Mouse (Mus musculus) forebrain, embryonic 11.5 days (tissue): Measurements from ENCODE around the gene Cct8. TPM values are rescaled to one million over a fixed set of nuclear protein-coding genes. Genes with fewer than 3 reads are reported as not detected.

ENCODE experiments used
- ATAC-seq: fragments of 200-750 bp; cut with Nextera tagmentation; replicated peaks from 2 replicates; pipeline ENCODE4 v1.8.0; 2017; ENCODE audit warnings: moderate TSS enrichment; ENCODE audit not compliant: low FRiP score
- DNase-seq: peaks from one replicate; pipeline ENCODE4 v3.0.0-alpha.2; 2017; ENCODE audit warnings: low spot score
- H3K27ac ChIP-seq: fragments of 300-500 bp; sonication (generic); 2 replicates; pipeline ENCODE4 v1.5.1; 2014; ENCODE audit warnings: low read depth, low read length
- H3K27me3 ChIP-seq: fragments of 300-500 bp; sonication (generic); 2 replicates; pipeline ENCODE4 v1.6.1; 2014; ENCODE audit warnings: mild to moderate bottlenecking, low read length, mixed read lengths; ENCODE audit not compliant: control insufficient read depth, insufficient read depth
- H3K36me3 ChIP-seq: fragments of 300-500 bp; sonication (generic); 2 replicates; pipeline ENCODE4 v1.6.1; 2014; ENCODE audit warnings: mild to moderate bottlenecking, low read length, moderate library complexity, mixed read lengths; ENCODE audit not compliant: control insufficient read depth, insufficient read depth
- H3K4me1 ChIP-seq: fragments of 300-500 bp; sonication (generic); replicated peaks from 2 replicates; pipeline ENCODE4 v1.6.1; 2014; ENCODE audit warnings: low read length, mixed read lengths; ENCODE audit not compliant: control insufficient read depth, insufficient read depth
- H3K4me2 ChIP-seq: fragments of 300-500 bp; sonication (generic); 2 replicates; pipeline ENCODE4 v1.6.1; 2014; ENCODE audit warnings: low read depth, mild to moderate bottlenecking, low read length, moderate library complexity, mixed read lengths; ENCODE audit not compliant: severe bottlenecking
- H3K4me3 ChIP-seq: fragments of 300-500 bp; sonication (generic); 2 replicates; pipeline ENCODE4 v1.5.1; 2014; ENCODE audit warnings: low read depth, low read length
- H3K9ac ChIP-seq: fragments of 300-500 bp; sonication (generic); 2 replicates; pipeline ENCODE4 v1.6.1; 2014; ENCODE audit warnings: low read length
- H3K9me3 ChIP-seq: fragments of 300-500 bp; sonication (generic); 2 replicates; pipeline ENCODE4 v1.6.1; 2016; ENCODE audit warnings: low read length, mixed read lengths; ENCODE audit not compliant: control insufficient read depth
- WGBS: fragments of 180-500 bp; shearing (Covaris S2); extraction: QIAGEN DNeasy Blood & Tissue Kit; methylation state at CpG from one replicate; pipeline ENCODE4 v1.1.7; 2014; 5-methylcytosine and 5-hydroxymethylcytosine counted together
- polyA plus RNA-seq: library from polyadenylated mRNA; unstranded; fragments of >200 nt; fragmentation: Nextera tagmentation; extraction: Ambion mirVana; gene quantifications from 2 replicates; pipeline ENCODE4 v1.2.1, GENCODE M21; 2014

Cct8 gene
- polyA plus RNA-seq, 1 experiment from 2014 or later: 643 TPM

DNA sequence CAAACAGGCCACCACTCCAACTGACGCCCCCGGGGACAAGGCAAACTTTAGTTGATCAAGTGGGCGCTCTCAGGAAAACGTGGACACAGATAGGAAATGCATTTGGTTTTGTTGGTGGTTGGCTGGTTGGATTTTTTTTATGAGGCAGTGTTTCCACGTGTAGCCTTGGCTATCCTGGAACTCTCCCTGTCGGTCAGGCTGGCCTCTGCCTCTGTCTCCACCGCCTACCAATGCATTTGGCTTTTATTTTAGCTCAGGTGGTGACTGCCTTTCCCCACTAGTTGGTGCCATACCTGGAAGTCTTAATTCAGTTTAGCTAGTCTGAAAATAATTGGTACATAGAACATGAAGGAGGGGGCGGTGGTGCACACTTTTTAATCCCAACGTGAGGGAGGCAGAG is 54.6 kb downstream of the Cct8 start:
- no peak overlapping the region for H3K27ac ChIP-seq
- H3K4me2 ChIP-seq: peak overlapping the region; percentile 52
- peak overlapping the region; percentile 76 for H3K4me3 ChIP-seq
- H3K9me3 ChIP-seq: no peaks in the 10 kb centered on the region
- H3K36me3 ChIP-seq: no peaks in the 10 kb centered on the region
- peak overlapping the region; percentile 90; the same call in 1 of the 2 replicates for H3K9ac ChIP-seq
- ATAC-seq: no peak
- H3K4me1 ChIP-seq: peaks cover 3% of the 10 kb centered on the region; the same call in 1 of the 2 replicates
- WGBS: 24% methylated on average over 9 of the region's 9 CpGs
- no peaks in the 10 kb centered on the region for H3K27me3 ChIP-seq
- no peak for DNase-seq

- 0% methylated on average over 38 of the region's 38 CpGs for WGBS
- Histone ChIP-seq H3K9ac (peak within 1 kb of the TSS; percentile 90), H3K4me2 (peak within 1 kb of the TSS; percentile 52), H3K4me3 (peak within 1 kb of the TSS; percentile 76), H3K4me1 (peaks cover 3% of the 10 kb centered on the region; the same call in 1 of the 2 replicates), H3K9me3 (no peaks in the 10 kb centered on the region), H3K27me3 (no peaks in the 10 kb centered on the region), H3K36me3 (no peaks in the 10 kb centered on the region), H3K27ac (peak within 1 kb of the TSS; percentile 74; the same call in 1 of the 2 replicates)
- DNase-seq (peak; percentile 91), ATAC-seq (peak; percentile 97)
Observed at GRCm38 (mm10) chr16:87440184-87440686, 55.4 kb downstream of the Cct8 start, which contains the start of gene Rwdd2b. Gene Rwdd2b (minus strand): TSS chr16:87440573.

DNA sequence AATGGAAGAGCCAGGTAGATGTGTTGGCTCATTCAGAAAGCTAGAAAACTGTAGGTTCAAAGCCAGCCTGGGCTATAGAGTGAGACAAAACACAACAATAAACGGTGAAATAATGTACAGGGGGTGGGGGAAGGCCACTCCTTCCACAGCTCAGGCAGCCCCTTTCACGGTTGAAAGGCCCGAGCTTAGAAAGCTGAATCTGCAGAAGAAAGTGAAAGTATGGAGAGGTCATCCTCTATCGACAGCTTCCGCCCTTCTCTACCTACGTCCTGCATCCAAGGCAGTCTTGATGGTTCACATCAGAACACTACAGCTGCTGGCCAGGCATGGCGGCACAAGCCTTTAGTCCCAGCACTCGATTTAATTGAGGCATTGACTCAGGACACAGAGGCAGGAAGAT is 57.0 kb downstream of the Cct8 start:
- H3K4me1 ChIP-seq: peaks cover 3% of the 10 kb centered on the region; the same call in 1 of the 2 replicates
- WGBS: 93% methylated on average over 8 of the region's 8 CpGs

GRCm38 (mm10) chr16:87437096-87437495 is 58.6 kb downstream of the Cct8 start:
- DNase-seq (no peak), ATAC-seq (no peak)
- Histone ChIP-seq H3K9ac (no peak overlapping the region), H3K27ac (no peak overlapping the region), H3K4me3 (no peak overlapping the region), H3K9me3 (no peaks in the 10 kb centered on the region), H3K36me3 (no peaks in the 10 kb centered on the region), H3K27me3 (no peaks in the 10 kb centered on the region), H3K4me1 (peaks cover 3% of the 10 kb centered on the region; the same call in 1 of the 2 replicates), H3K4me2 (no peak overlapping the region)
- 95% methylated on average over 21 of the region's 21 CpGs for WGBS

More for the DNA sequence above, 57.0 kb downstream of the Cct8 start:
- Histone ChIP-seq H3K4me3 (no peak overlapping the region), H3K36me3 (no peaks in the 10 kb centered on the region), H3K4me2 (no peak overlapping the region), H3K9ac (no peak overlapping the region), H3K27ac (no peak overlapping the region), H3K9me3 (no peaks in the 10 kb centered on the region), H3K27me3 (no peaks in the 10 kb centered on the region)
- ATAC-seq (no peak), DNase-seq (no peak)

DNA sequence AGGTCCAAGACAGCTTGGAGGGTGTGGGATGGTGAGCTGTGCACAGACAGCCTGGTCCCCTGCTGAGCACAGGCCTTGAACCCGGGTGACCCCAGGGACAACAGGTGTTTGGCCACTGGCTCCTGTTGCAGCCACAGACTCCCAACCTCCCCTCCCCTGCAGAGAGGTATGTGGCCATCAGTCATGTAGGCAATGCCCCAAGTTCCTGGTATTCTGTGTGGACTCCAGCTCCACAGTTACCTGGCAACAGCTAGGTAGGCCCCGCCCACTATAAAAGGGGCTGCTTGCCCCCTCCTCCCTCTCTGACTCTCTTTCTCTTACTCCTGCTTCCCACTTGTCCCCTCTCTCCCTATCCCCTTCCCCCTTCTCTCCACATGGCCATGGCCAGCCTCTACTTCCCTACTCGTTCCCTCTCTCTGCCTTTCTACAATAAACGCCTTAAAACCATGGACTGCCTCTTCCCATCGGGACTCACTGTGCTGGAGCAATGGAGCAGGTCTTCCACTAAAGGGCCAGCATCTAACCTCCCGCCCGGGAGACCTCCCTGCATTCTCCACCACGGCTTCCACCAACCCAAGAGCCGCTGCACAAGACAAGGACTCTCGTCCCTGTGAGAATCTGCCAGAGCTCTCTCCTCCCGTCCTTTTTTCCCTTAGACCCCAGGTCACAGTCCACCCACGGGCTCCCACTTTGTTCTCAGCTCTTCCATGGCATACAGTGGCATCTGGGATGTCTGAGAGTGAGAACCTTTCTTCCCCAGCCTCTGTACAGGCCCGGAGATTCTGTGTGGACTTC is 60.1 kb downstream of the Cct8 start:
- no peaks in the 10 kb centered on the region for H3K36me3 ChIP-seq
- no peak overlapping the region for H3K27ac ChIP-seq
- no peaks in the 10 kb centered on the region for H3K9me3 ChIP-seq
- ATAC-seq: no peak
- no peak overlapping the region for H3K4me2 ChIP-seq
- DNase-seq: no peak
- no peak overlapping the region for H3K4me3 ChIP-seq
- H3K27me3 ChIP-seq: no peaks in the 10 kb centered on the region
- peaks cover 3% of the 10 kb centered on the region; the same call in 1 of the 2 replicates for H3K4me1 ChIP-seq
- WGBS: 83% methylated on average over 13 of the region's 13 CpGs
- H3K9ac ChIP-seq: no peak overlapping the region

- 89% methylated on average over 6 of the region's 6 CpGs for WGBS
- H3K27ac ChIP-seq: no peak overlapping the region
- no peak for ATAC-seq
Observed at GRCm38 (mm10) chr16:87434946-87435345, 60.7 kb downstream of the Cct8 start.

GRCm38 (mm10) chr16:87434266-87434665 is 61.4 kb downstream of the Cct8 start:
- 94% methylated on average over 7 of the region's 7 CpGs for WGBS
- H3K36me3 ChIP-seq: no peaks in the 10 kb centered on the region
- H3K9ac ChIP-seq: no peak overlapping the region
- no peak overlapping the region for H3K27ac ChIP-seq
- no peaks in the 10 kb centered on the region for H3K27me3 ChIP-seq
- no peaks in the 10 kb centered on the region for H3K9me3 ChIP-seq
- ATAC-seq (no peak), DNase-seq (no peak)
- no peak overlapping the region for H3K4me3 ChIP-seq
- H3K4me2 ChIP-seq: no peak overlapping the region
- no peaks in the 10 kb centered on the region for H3K4me1 ChIP-seq

More at GRCm38 (mm10) chr16:87434946-87435345, 60.7 kb downstream of the Cct8 start:
- H3K36me3 ChIP-seq: no peaks in the 10 kb centered on the region
- H3K27me3 ChIP-seq: no peaks in the 10 kb centered on the region
- DNase-seq: no peak
- H3K9me3 ChIP-seq: no peaks in the 10 kb centered on the region
- no peak overlapping the region for H3K4me3 ChIP-seq
- peaks cover 3% of the 10 kb centered on the region; the same call in 1 of the 2 replicates for H3K4me1 ChIP-seq
- H3K9ac ChIP-seq: no peak overlapping the region
- H3K4me2 ChIP-seq: no peak overlapping the region
